Mouse (Mus musculus): ENCODE results near the gene Zfp143.

- TF ChIP-seq CTCF (IDR thresholded peaks at IDR 0.05; ENCODE audit: borderline replicate concordance, insufficient read depth, low read depth, low read length) (no peak), POLR2A (IDR thresholded peaks at IDR 0.05; ENCODE audit: borderline replicate concordance, insufficient read depth, low read length) (no peak)
Measured at GRCm38 (mm10) chr7:110030342-110030741, 30.7 kb upstream of the Zfp143 start.
